ENCODE assay signal across 16 mouse cellular contexts in the genomic region with DNA sequence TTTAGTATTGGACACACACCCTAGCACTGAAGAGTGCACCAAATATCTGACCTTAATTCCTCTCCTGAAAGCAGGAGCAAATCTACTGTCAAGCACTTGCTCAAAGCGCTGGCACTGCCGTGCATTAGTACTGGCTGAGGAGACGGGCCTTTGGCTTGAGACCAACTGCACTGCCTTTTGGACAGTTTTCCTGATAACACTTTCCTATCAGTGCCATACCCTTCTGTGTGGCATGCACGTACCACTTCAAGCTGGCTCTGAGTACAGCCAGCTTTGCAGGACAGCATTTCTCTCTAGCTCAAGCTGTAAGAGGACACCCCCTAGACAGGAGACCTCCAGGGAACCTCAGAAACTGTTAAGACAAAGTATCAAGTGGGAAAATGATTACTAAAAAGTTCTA. TPM values are rescaled to one million over a fixed set of nuclear protein-coding genes. Genes with fewer than 3 reads are reported as not detected.
DNase-seq lines count a peak whose midpoint lies in the region; ATAC-seq and TF ChIP-seq lines count a peak whose summit lies in the region.
"Had no signal": no experiment of that assay in that cellular context is flagged by ENCODE, and none has a peak within 500 bp of the region (broad histone marks: within the 10 kb centered on the region; RNA-seq: fewer than 3 reads in every experiment).

No protein-coding gene starts in this region.

- TF ChIP-seq EP300 in liver, postnatal 0 days (IDR thresholded peaks at IDR 0.05; ENCODE audit: low read depth): no peak

- H3K27ac ChIP-seq in bone marrow, adult 2 months (ENCODE audit: control insufficient read depth, insufficient read depth, low read depth, low read length, poor library complexity): peak overlapping the region; percentile 90
- peak overlapping the region; percentile 62 for H3K27ac ChIP-seq in heart, embryonic 11.5 days (ENCODE audit: low read depth, low read length)
- 0 out of 2 replicates have a peak overlapping the region, but pooled peaks have one; percentile 20 for H3K27ac ChIP-seq in liver, postnatal 0 days (ENCODE audit: low read depth)
- H3K27ac ChIP-seq in kidney, embryonic 15.5 days: no peak overlapping the region
- H3K27ac ChIP-seq: gastrocnemius, adult 2 months; limb, embryonic 10.5 days; midbrain, embryonic 13.5 days; neural tube, embryonic 13.5 days had no signal

- H3K9me3 ChIP-seq in heart, embryonic 11.5 days (replicated peaks; ENCODE audit: control insufficient read depth, low read length): no peaks in the 10 kb centered on the region
- H3K9me3 ChIP-seq in liver, postnatal 0 days (ENCODE audit: low read length): no peaks in the 10 kb centered on the region
- no peaks in the 10 kb centered on the region for H3K9me3 ChIP-seq in kidney, embryonic 15.5 days (replicated peaks)
- H3K9me3 ChIP-seq: limb, embryonic 10.5 days; midbrain, embryonic 13.5 days; neural tube, embryonic 13.5 days had no signal

- H3K4me2 ChIP-seq in heart, embryonic 11.5 days: no peak overlapping the region
- H3K4me2 ChIP-seq in liver, postnatal 0 days (ENCODE audit: low read depth, low read length): 0 out of 2 replicates have a peak overlapping the region, but pooled peaks have one; percentile 8
- no peak overlapping the region for H3K4me2 ChIP-seq in kidney, embryonic 15.5 days
- H3K4me2 ChIP-seq: midbrain, embryonic 13.5 days; neural tube, embryonic 13.5 days had no signal

- 19% methylated on average over 4 of the region's 4 CpGs for WGBS in bone marrow, adult 2 months
- WGBS in heart, embryonic 11.5 days (ENCODE audit: insufficient replicate concordance): 46% methylated on average over 4 of the region's 4 CpGs
- 56% methylated on average over 4 of the region's 4 CpGs for WGBS in liver, postnatal 0 days (ENCODE audit: insufficient replicate concordance)
- WGBS in kidney, embryonic 15.5 days: 92% methylated on average over 4 of the region's 4 CpGs

- intact Hi-C loops in heart, postnatal 25 days (cut with DNase I): no loop called here

- H3K27me3 ChIP-seq in heart, embryonic 11.5 days (ENCODE audit: control insufficient read depth, insufficient read depth, low read length): no peaks in the 10 kb centered on the region
- H3K27me3 ChIP-seq in liver, postnatal 0 days (ENCODE audit: insufficient read depth, low read length): no peaks in the 10 kb centered on the region
- no peaks in the 10 kb centered on the region for H3K27me3 ChIP-seq in kidney, embryonic 15.5 days
- H3K27me3 ChIP-seq: midbrain, embryonic 13.5 days; neural tube, embryonic 13.5 days had no signal

- H3K9ac ChIP-seq in heart, embryonic 11.5 days (ENCODE audit: low read depth, low read length): no peak overlapping the region
- no peak overlapping the region for H3K9ac ChIP-seq in liver, postnatal 0 days (replicated peaks)
- H3K9ac ChIP-seq in kidney, embryonic 15.5 days: no peak overlapping the region
- H3K9ac ChIP-seq: midbrain, embryonic 13.5 days; neural tube, embryonic 13.5 days had no signal

- no peak for TF ChIP-seq POLR2A in bone marrow, adult 2 months (IDR thresholded peaks at IDR 0.05; ENCODE audit: borderline replicate concordance, control insufficient read depth, low read depth, low read length)

- TF ChIP-seq CTCF in bone marrow, adult 2 months (IDR thresholded peaks at IDR 0.05; ENCODE audit: control insufficient read depth, insufficient read depth, low read length): no peak
- no peak for TF ChIP-seq CTCF in liver, postnatal 0 days (IDR thresholded peaks at IDR 0.05; ENCODE audit: low read depth)

- peak; percentile 55; the same call in 1 of the 2 replicates for ATAC-seq in heart, embryonic 11.5 days (replicated peaks; ENCODE audit: insufficient number of reproducible peaks, low FRiP score, low TSS enrichment)
- 0 out of 2 replicates have a peak, but pooled peaks have one; percentile 23 for ATAC-seq in liver, postnatal 0 days
- ATAC-seq in kidney, embryonic 15.5 days (replicated peaks; ENCODE audit: low FRiP score): no peak
- ATAC-seq: inflammation-experienced regulatory T-cells, adult 6 months; midbrain, embryonic 13.5 days had no signal

- H3K36me3 ChIP-seq in heart, embryonic 11.5 days (ENCODE audit: control insufficient read depth, insufficient read depth, low read length): peaks cover 5% of the 10 kb centered on the region; the same call in 1 of the 2 replicates
- H3K36me3 ChIP-seq in liver, postnatal 0 days (replicated peaks; ENCODE audit: insufficient read depth, low read length): peaks cover 22% of the 10 kb centered on the region
- H3K36me3 ChIP-seq in kidney, embryonic 15.5 days: peaks cover 39% of the 10 kb centered on the region

- DNase-seq in heart, adult 18-20 months: peak; percentile 66 to 76
- DNase-seq in heart, postnatal 25 days (ENCODE audit: low spot score): no peak
- peak; percentile 18 for DNase-seq in liver, postnatal 0 days
- DNase-seq in urinary bladder, adult 18-20 months (ENCODE audit: low spot score in 2 of 2): no peak
- DNase-seq: gastrocnemius, adult 2 months; kidney, postnatal 36 days had no signal

- H3K4me1 ChIP-seq in bone marrow, adult 2 months (ENCODE audit: control insufficient read depth, insufficient read depth, low read length): peaks cover 3% of the 10 kb centered on the region
- peaks cover 3% of the 10 kb centered on the region; the same call in 1 of the 2 replicates for H3K4me1 ChIP-seq in heart, embryonic 11.5 days (ENCODE audit: control insufficient read depth, insufficient read depth, low read length)
- H3K4me1 ChIP-seq in liver, postnatal 0 days (ENCODE audit: insufficient read depth): peaks cover 12% of the 10 kb centered on the region
- H3K4me1 ChIP-seq in kidney, embryonic 15.5 days: no peaks in the 10 kb centered on the region
- H3K4me1 ChIP-seq: limb, embryonic 10.5 days; midbrain, embryonic 13.5 days; neural tube, embryonic 13.5 days had no signal

- H3K4me3 ChIP-seq in bone marrow, adult 2 months (replicated peaks; ENCODE audit: control insufficient read depth, low read depth, low read length): no peak overlapping the region
- H3K4me3 ChIP-seq in heart, embryonic 11.5 days (ENCODE audit: low read depth, low read length): no peak overlapping the region
- H3K4me3 ChIP-seq in liver, postnatal 0 days (ENCODE audit: low read depth, low read length): no peak overlapping the region
- no peak overlapping the region for H3K4me3 ChIP-seq in kidney, embryonic 15.5 days (replicated peaks)
- H3K4me3 ChIP-seq: gastrocnemius, adult 2 months; limb, embryonic 10.5 days; midbrain, embryonic 13.5 days; neural tube, embryonic 13.5 days had no signal

RNA-seq across cellular contexts. Expression of gene Gm5901, which starts 1.3 kb away (rescaled TPM):
- total RNA-seq in heart, adult 18-20 months (2021): not detected
- not detected for total RNA-seq in heart, postnatal 25 days (2021)
- polyA plus RNA-seq in bone marrow, adult 2 months (2011; ENCODE audit: insufficient read depth, insufficient read length, low replicate concordance, missing spikeins): not detected in 2 replicates
- not detected in 2 replicates for polyA plus RNA-seq in heart, embryonic 11.5 days (2014; fragmentation: Nextera tagmentation; extraction: Ambion mirVana)
- polyA plus RNA-seq in liver, postnatal 0 days (2015; fragmentation: Nextera tagmentation; extraction: Ambion mirVana): not detected in 2 replicates
- polyA plus RNA-seq in kidney, embryonic 15.5 days (2015; fragmentation: Nextera tagmentation; extraction: Ambion mirVana): not detected in 2 replicates
- total RNA-seq: gastrocnemius, adult 2 months had no signal
- polyA plus RNA-seq: activated CD4-positive, CD25-positive, alpha-beta regulatory T cell, adult 4 months; cortical plate, adult 2 months; inflammation-experienced regulatory T-cells, adult 6 months; limb, embryonic 10.5 days; midbrain, embryonic 13.5 days; neural tube, embryonic 13.5 days; stomach, embryonic 14.5 days had no signal

RNA-seq across cellular contexts. Expression of gene Olfr692, which starts 5.5 kb away (rescaled TPM):
- not detected for total RNA-seq in heart, adult 18-20 months (2021)
- total RNA-seq in heart, postnatal 25 days (2021): not detected
- polyA plus RNA-seq in bone marrow, adult 2 months (2011; ENCODE audit: insufficient read depth, insufficient read length, low replicate concordance, missing spikeins): not detected in 2 replicates
- polyA plus RNA-seq in heart, embryonic 11.5 days (2014; fragmentation: Nextera tagmentation; extraction: Ambion mirVana): not detected in 2 replicates
- polyA plus RNA-seq in liver, postnatal 0 days (2015; fragmentation: Nextera tagmentation; extraction: Ambion mirVana): not detected in 2 replicates
- polyA plus RNA-seq in kidney, embryonic 15.5 days (2015; fragmentation: Nextera tagmentation; extraction: Ambion mirVana): not detected in 2 replicates
- total RNA-seq: gastrocnemius, adult 2 months had no signal
- polyA plus RNA-seq: activated CD4-positive, CD25-positive, alpha-beta regulatory T cell, adult 4 months; cortical plate, adult 2 months; inflammation-experienced regulatory T-cells, adult 6 months; limb, embryonic 10.5 days; midbrain, embryonic 13.5 days; neural tube, embryonic 13.5 days; stomach, embryonic 14.5 days had no signal

RNA-seq across cellular contexts. Expression of gene Fam160a2, which starts 26.3 kb away (rescaled TPM):
- 10 to 100 TPM; 15.5 to 16.1 TPM for total RNA-seq in heart, adult 18-20 months (2021)
- 10 to 100 TPM; 18.7 to 19.5 TPM for total RNA-seq in heart, postnatal 25 days (2021)
- polyA plus RNA-seq in bone marrow, adult 2 months (2011; ENCODE audit: insufficient read depth, insufficient read length, low replicate concordance, missing spikeins): 31.1 and 112 TPM in 2 replicates
- 29.7 and 30.6 TPM in 2 replicates for polyA plus RNA-seq in heart, embryonic 11.5 days (2014; fragmentation: Nextera tagmentation; extraction: Ambion mirVana)
- 10.3 and 11.1 TPM in 2 replicates for polyA plus RNA-seq in liver, postnatal 0 days (2015; fragmentation: Nextera tagmentation; extraction: Ambion mirVana)
- 39.1 and 47.4 TPM in 2 replicates for polyA plus RNA-seq in kidney, embryonic 15.5 days (2015; fragmentation: Nextera tagmentation; extraction: Ambion mirVana)

RNA-seq across cellular contexts. Expression of gene Cnga4, which starts 30.9 kb away (rescaled TPM):
- total RNA-seq in heart, adult 18-20 months (2021): not detected
- not detected for total RNA-seq in heart, postnatal 25 days (2021)
- polyA plus RNA-seq in bone marrow, adult 2 months (2011; ENCODE audit: insufficient read depth, insufficient read length, low replicate concordance, missing spikeins): 0.60 TPM in 1 of 2 replicates, not detected in the other
- polyA plus RNA-seq in heart, embryonic 11.5 days (2014; fragmentation: Nextera tagmentation; extraction: Ambion mirVana): not detected in 2 replicates
- polyA plus RNA-seq in liver, postnatal 0 days (2015; fragmentation: Nextera tagmentation; extraction: Ambion mirVana): not detected in 2 replicates
- polyA plus RNA-seq in kidney, embryonic 15.5 days (2015; fragmentation: Nextera tagmentation; extraction: Ambion mirVana): 0.08 TPM in 1 of 2 replicates, not detected in the other
- total RNA-seq: gastrocnemius, adult 2 months had no signal
- polyA plus RNA-seq: activated CD4-positive, CD25-positive, alpha-beta regulatory T cell, adult 4 months; inflammation-experienced regulatory T-cells, adult 6 months; midbrain, embryonic 13.5 days; stomach, embryonic 14.5 days had no signal

RNA-seq across cellular contexts. Expression of gene Olfr691, which starts 31.4 kb away (rescaled TPM):
- not detected for total RNA-seq in heart, adult 18-20 months (2021)
- total RNA-seq in heart, postnatal 25 days (2021): not detected
- not detected in 2 replicates for polyA plus RNA-seq in bone marrow, adult 2 months (2011; ENCODE audit: insufficient read depth, insufficient read length, low replicate concordance, missing spikeins)
- polyA plus RNA-seq in heart, embryonic 11.5 days (2014; fragmentation: Nextera tagmentation; extraction: Ambion mirVana): not detected in 2 replicates
- not detected in 2 replicates for polyA plus RNA-seq in liver, postnatal 0 days (2015; fragmentation: Nextera tagmentation; extraction: Ambion mirVana)
- polyA plus RNA-seq in kidney, embryonic 15.5 days (2015; fragmentation: Nextera tagmentation; extraction: Ambion mirVana): not detected in 2 replicates
- total RNA-seq: gastrocnemius, adult 2 months had no signal
- polyA plus RNA-seq: inflammation-experienced regulatory T-cells, adult 6 months; neural tube, embryonic 13.5 days; stomach, embryonic 14.5 days had no signal

Comparison
In these comparisons a context has a peak if more than half of its experiments do, and no peak if none do; other contexts are left out.
1. DNase-seq: peak in heart, adult 18-20 months (2 of 2) and liver, postnatal 0 days (single experiment); none in heart, postnatal 25 days (single experiment) and urinary bladder, adult 18-20 months (0 of 2).